Mouse (Mus musculus) C2C12 (cell line): ENCODE measurements around the gene Ncapd3. TPM values are rescaled to one million over a fixed set of nuclear protein-coding genes. Genes with fewer than 3 reads are reported as not detected.
A peak's percentile ranks its signal among the peaks of the same experiment; 100 is the strongest.

ENCODE experiments used
- H3K27me3 ChIP-seq: one replicate; pipeline ENCODE4 v1.6.1; 2011; ENCODE audit not compliant: control insufficient read depth, insufficient read depth, insufficient read length
- H3K36me3 ChIP-seq: one replicate; pipeline ENCODE4 v1.6.1; 2011; ENCODE audit not compliant: control insufficient read depth, insufficient read depth
- H3K4me3 ChIP-seq: one replicate; pipeline ENCODE4 v1.5.1; 2011; ENCODE audit warnings: mild to moderate bottlenecking, control low read depth; ENCODE audit not compliant: poor library complexity, insufficient read depth, severe bottlenecking
- H3K79me2 ChIP-seq: one replicate; pipeline ENCODE4 v1.6.1; 2011; ENCODE audit not compliant: control insufficient read depth, insufficient read depth
- H3K79me3 ChIP-seq: one replicate; pipeline ENCODE4 v1.6.1; 2011; ENCODE audit warnings: low read depth, control low read depth
- H3ac ChIP-seq: one replicate; pipeline ENCODE3; 2011; ENCODE audit warnings: low read depth; ENCODE audit not compliant: control insufficient read depth, insufficient read length
- CEBPB ChIP-seq: IDR thresholded peaks from one replicate; pipeline ENCODE4 v1.6.1; 2011; ENCODE audit warnings: low read depth, mild to moderate bottlenecking, control low read depth, moderate library complexity
- CTCF ChIP-seq: IDR thresholded peaks from one replicate; pipeline ENCODE4 v1.5.1; 2011; ENCODE audit not compliant: control insufficient read depth, insufficient read depth, insufficient read length
- FOSL1 ChIP-seq: IDR thresholded peaks from one replicate; pipeline ENCODE4 v1.8.0; 2011; ENCODE audit warnings: mild to moderate bottlenecking, low read length; ENCODE audit not compliant: poor library complexity, insufficient read depth, severe bottlenecking
- MAX ChIP-seq: IDR thresholded peaks from one replicate; pipeline ENCODE4 v1.6.1; 2011; ENCODE audit warnings: mild to moderate bottlenecking, control low read depth
- MYOD1 ChIP-seq: IDR thresholded peaks from one replicate; pipeline ENCODE4 v1.6.1; 2011; ENCODE audit warnings: low read depth; ENCODE audit not compliant: control insufficient read depth, insufficient read length
- MYOG ChIP-seq: IDR thresholded peaks from one replicate; pipeline ENCODE4 v1.6.1; 2011; ENCODE audit not compliant: control insufficient read depth, insufficient read length; ENCODE audit errors: extremely low read depth
- USF1 ChIP-seq: IDR thresholded peaks from one replicate; pipeline ENCODE4 v1.6.1; 2011; ENCODE audit warnings: low read depth, mild to moderate bottlenecking, control low read depth, moderate library complexity
- polyA plus RNA-seq: library from polyadenylated mRNA; unstranded; fragments of >200 nt; fragmentation: generic; extraction: Trizol; gene quantifications from one replicate; pipeline ENCODE4 v1.2.1, GENCODE M21; 2012; ENCODE audit warnings: missing spikeins

Ncapd3 gene
- polyA plus RNA-seq, 1 experiment: 12.5 TPM

DNA sequence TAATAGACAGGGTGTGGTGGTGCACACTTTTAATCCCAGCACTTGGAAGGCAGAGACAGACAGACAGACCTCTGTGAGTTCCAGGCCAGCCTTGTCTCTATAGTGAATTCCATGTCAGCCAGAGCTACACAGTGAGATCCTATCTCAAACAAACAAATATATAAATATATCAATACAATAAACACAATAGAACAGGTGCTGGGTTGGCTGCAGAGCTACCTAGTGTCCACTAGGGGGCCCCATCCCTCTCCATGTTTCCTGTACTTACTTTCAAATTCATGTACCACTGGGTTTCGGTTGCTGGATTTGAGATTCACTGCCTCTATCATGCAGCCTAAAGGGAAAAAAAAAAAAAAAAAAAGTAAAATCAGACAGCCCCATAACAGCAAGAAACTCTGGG lies 76.1 kb downstream of the Ncapd3 start:
- no peaks in the 10 kb centered on the region for H3K79me3 ChIP-seq
- no peaks in the 10 kb centered on the region for H3K79me2 ChIP-seq
- no peak overlapping the region for H3K4me3 ChIP-seq
- H3ac ChIP-seq: no peak overlapping the region
- H3K27me3 ChIP-seq: no peaks in the 10 kb centered on the region
- peaks cover 3% of the 10 kb centered on the region for H3K36me3 ChIP-seq
- TF ChIP-seq MAX: no peak
- TF ChIP-seq CTCF: peak; percentile 35

- Histone ChIP-seq H3K79me3 (no peaks in the 10 kb centered on the region), H3ac (no peak overlapping the region), H3K79me2 (no peaks in the 10 kb centered on the region), H3K27me3 (no peaks in the 10 kb centered on the region), H3K4me3 (no peak overlapping the region), H3K36me3 (no peaks in the 10 kb centered on the region)
- TF ChIP-seq FOSL1 (no peak), USF1 (no peak), MYOD1 (no peak), MYOG (no peak), CTCF (no peak), MAX (no peak), CEBPB (no peak)
These were observed 78.5 kb downstream of the Ncapd3 start for GRCm38 (mm10) chr9:27108451-27108850.

DNA sequence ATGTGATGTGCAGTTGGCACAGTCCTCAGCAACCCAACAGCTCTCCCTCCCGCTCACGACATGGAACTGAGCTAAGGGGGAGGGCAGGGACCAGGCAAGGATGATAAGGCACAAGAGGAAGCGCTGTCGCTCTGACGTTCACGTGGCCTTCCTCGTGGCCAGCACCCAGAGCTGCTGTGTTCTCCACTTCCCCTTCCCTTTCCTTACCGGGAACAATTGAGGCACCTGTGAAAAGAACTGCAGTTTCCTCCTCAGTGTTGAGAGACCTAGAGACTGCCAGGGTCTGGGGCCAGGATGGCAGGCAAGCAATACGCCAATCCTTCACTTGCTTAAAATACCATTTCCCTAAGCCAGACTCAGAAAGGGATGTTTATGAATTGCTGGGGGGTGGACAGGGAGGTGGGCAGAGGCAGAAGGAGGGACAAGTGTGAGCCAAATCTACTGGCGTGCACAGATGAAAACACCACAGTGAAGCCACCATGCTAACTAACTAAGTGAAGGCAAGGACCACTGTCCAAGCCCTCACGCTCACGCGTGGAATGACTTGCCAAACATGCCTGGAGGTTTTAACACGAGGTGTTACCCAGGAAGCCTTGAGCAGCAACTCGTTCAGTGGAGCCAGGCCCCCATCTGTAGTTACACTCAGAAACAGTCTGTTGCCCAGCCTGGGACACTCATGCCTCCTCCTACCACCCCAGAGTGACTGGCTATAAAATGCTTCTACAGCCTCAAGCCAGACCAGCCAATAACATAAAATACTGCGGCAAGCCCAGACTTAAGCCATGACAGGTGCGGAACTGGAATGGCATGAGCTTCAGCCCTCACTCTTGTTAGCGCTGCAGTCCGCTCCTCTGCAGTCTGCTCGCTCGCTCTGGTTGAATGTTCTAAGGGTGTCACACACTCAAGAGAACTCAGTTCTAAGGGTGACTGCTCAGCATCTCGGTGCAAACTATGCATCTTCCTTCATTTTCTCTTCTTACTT lies 79.8 kb downstream of the Ncapd3 start:
- no peaks in the 10 kb centered on the region for H3K79me2 ChIP-seq
- no peaks in the 10 kb centered on the region for H3K27me3 ChIP-seq
- H3ac ChIP-seq: no peak overlapping the region
- no peak for TF ChIP-seq MYOG
- TF ChIP-seq MAX: no peak
- no peaks in the 10 kb centered on the region for H3K36me3 ChIP-seq
- no peaks in the 10 kb centered on the region for H3K79me3 ChIP-seq
- no peak overlapping the region for H3K4me3 ChIP-seq

DNA sequence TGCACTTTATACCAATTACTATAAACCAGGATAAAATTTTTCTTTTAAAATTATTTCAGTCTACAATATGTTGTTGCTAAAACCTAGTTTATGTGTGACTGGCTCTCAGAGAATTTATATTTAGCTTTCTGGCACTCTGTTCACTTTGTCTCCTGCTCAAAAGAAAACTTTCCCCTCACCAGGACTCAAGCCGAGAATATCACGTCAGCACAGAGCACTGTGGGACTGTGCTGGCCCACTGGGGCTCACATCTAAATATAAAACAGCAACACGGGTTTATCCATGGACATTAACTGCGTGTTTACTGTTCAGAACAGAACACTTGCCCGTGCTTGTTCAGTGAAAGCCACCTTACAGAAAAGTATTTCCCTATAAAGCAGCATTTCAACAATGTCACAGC lies 80.7 kb downstream of the Ncapd3 start:
- H3K79me3 ChIP-seq: no peaks in the 10 kb centered on the region
- H3K4me3 ChIP-seq: no peak overlapping the region
- H3K27me3 ChIP-seq: no peaks in the 10 kb centered on the region
- no peaks in the 10 kb centered on the region for H3K79me2 ChIP-seq
- TF ChIP-seq MYOD1 (no peak), USF1 (no peak), MYOG (no peak), MAX (no peak), FOSL1 (no peak), CTCF (no peak), CEBPB (no peak)
- no peaks in the 10 kb centered on the region for H3K36me3 ChIP-seq
- H3ac ChIP-seq: no peak overlapping the region

- Histone ChIP-seq H3K27me3 (no peaks in the 10 kb centered on the region), H3K4me3 (no peak overlapping the region), H3K36me3 (no peaks in the 10 kb centered on the region), H3K79me2 (no peaks in the 10 kb centered on the region), H3K79me3 (no peaks in the 10 kb centered on the region), H3ac (no peak overlapping the region)
- no peak for TF ChIP-seq MYOG
- TF ChIP-seq USF1: no peak
- no peak for TF ChIP-seq MYOD1
- TF ChIP-seq FOSL1: no peak
- TF ChIP-seq CEBPB: no peak
- TF ChIP-seq MAX: no peak
- TF ChIP-seq CTCF: no peak
These were observed 81.8 kb downstream of the Ncapd3 start for GRCm38 (mm10) chr9:27111756-27112155.

GRCm38 (mm10) chr9:27121254-27121653 lies 91.3 kb downstream of the Ncapd3 start:
- Histone ChIP-seq H3ac (no peak overlapping the region), H3K36me3 (no peaks in the 10 kb centered on the region), H3K79me2 (no peaks in the 10 kb centered on the region), H3K27me3 (no peaks in the 10 kb centered on the region), H3K4me3 (no peak overlapping the region), H3K79me3 (no peaks in the 10 kb centered on the region)
- TF ChIP-seq CTCF: no peak
- TF ChIP-seq CEBPB: peak; percentile 14

- no peak for TF ChIP-seq MAX
- no peak for TF ChIP-seq FOSL1
- no peak for TF ChIP-seq MYOG
- no peak for TF ChIP-seq USF1
- TF ChIP-seq CTCF: no peak
- Histone ChIP-seq H3ac (no peak overlapping the region), H3K79me2 (no peaks in the 10 kb centered on the region), H3K79me3 (no peaks in the 10 kb centered on the region), H3K36me3 (no peaks in the 10 kb centered on the region), H3K4me3 (no peak overlapping the region), H3K27me3 (no peaks in the 10 kb centered on the region)
These were observed 92.1 kb downstream of the Ncapd3 start for GRCm38 (mm10) chr9:27122076-27122475.
